Mouse (Mus musculus): ENCODE measurements around the gene Vwa2.

Gene Vwa2

DNA sequence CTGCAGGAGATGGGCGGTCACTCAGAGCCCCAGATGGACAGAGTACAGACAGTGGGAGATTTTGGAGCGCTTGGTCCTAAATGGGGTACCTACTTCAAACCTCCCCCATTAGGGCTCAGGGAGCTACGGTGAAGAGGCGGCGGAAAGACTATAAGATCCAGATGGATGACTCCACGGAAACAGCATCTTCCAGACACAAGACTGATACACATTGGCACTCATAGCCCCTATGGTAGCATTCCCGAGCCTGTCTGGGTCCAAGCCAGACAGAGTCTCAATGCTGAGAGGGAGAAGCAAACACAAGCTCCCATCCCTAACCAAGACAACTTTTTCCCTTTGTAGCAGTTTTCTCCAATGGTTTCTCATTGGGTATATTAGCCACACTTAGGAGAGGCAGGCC, 76.8 kb downstream of the Vwa2 start:
- DNase-seq: no peak

DNA sequence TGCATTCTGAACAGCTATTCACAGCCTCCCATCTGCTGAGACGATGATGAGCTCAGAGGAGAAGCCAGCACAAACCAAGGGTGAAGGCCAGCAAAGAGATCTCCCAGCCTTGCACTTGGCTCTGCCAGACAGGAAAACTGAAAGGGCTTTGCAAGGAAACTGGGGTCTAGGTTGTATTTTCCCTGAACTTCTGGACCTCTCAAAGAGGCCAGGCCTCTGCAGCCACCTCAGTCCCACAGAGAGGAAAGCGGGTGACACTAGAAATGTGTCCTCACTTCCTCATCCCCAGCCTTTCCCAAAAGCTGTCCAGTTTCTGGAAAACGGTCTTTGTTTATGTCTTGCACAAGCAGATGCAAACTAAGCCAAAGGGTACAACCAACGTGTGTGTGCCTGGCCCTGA, 79.8 kb downstream of the Vwa2 start:
- DNase-seq: no peak

DNA sequence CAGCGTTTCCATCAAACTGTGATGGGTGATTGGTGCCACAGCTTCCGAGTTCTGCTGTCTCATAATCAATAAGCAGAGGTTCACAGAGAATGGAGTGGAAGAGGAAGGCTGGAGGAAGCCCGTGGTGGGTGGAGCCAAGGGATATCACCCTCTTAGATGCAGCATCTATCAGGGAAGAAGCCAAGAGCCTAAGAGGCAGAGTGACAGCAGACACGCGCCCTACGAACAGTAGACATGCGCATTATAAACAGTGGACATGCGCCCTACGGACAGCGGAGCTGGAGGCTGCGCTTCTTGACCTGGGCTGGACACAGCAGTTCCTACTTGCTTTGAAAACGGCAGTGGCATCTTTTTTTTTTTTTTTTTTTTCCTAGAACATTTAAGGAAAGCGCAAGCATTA, 80.8 kb downstream of the Vwa2 start:
- no peak for DNase-seq

DNA sequence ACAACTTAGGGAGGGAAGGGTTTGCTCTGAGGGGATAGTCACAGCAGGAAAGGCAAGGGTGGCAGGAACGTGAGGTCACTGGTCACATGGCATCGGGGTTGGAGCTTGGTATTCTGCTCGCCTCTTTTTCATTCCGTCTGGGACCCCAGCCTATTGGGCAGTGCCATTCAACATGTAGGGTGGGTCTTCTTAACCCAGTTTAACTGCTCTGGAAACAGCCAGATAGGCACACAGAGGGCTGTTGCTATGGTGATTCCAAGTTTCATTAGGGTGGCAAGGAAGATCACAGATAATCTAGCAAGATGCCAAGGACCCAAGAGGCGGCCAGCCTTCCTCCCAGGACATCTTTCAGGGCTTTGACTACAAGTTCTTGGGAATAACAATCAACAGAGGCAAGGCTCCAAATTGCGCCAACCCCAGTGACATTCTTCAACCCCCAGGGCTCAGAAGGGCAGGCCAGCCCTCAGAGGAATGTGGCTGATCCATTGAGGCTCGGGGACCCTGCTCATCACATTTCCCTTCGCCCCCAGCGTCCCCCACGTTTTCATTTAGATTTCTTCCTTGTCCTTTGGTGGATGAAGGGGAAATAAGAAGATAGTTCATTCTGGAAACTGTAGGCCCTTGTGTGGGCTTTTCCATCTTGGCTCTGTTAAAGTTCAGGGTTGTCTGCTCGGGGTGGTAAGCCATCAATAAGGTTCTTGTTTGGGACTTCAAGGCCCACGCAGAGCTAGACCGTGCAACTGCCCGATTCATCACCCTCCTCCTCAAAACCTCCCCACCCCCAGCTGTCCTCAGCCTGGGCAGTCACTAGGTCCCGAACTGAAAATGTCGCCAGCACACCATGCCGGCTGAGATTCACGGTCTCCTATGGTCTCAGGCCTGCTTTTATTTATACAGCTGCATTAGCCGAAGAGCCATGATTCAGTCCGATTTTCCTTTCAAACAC, 81.8 kb downstream of the Vwa2 start:
- DNase-seq: no peak

DNA sequence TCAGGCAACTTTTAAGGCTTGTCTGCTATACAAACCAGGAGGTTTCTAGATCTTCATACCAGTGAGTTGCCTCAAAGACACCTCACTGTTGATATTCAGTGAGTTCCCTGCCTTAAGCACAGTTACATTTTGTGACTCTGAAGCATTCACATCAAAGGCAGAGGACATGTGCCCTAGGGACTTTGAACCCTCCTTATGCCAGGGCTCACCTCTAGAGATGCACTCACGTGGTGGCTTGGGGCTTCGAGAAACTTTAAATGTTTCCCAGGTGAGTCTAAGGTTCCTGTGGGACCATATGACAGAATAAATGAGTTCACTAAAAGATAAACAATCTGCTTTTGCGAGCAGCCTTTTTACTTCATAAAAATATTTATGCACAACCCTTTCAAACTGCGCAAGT, 84.0 kb downstream of the Vwa2 start:
- no peak for DNase-seq

DNA sequence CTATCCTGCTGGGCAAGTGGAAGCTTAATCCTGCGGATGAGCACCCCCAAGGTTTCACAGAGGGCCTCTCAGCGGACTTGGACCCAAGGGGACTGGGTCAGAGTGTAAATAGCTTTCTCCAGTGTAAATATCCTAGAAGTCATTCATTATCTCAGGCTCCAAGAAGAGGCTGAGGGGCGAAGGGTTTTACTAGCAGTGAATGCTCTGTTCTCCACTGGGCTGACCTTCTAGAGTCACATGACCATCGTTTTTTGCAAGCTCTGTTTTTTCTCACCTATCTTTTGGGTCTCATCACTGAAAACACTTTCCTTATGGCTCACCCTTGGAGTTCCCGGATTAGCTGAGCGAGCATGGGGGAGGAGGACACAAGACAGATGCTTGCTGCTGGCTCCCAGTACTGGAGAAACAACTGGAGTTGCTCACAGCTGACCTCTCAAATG, 84.6 kb downstream of the Vwa2 start:
- DNase-seq: no peak

DNA sequence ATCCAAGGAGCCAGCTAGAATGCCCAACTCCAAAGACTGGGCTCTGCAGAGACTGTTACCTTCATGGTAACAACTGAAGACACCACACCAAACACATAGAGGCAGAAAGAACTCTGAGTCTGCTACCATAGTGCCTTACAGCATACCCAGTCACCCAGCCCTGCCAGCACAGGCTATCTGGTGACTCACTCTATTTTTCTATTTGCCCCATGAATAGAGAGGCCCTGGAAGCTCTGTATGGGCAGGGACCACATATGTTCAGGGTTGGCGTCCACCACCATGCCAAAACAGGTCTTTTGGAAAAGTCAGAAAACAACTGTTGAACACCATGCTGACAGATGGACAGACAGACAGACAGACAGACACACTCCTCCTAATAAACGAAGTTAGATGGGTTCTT, 85.0 kb downstream of the Vwa2 start:
- no peak for DNase-seq

DNA sequence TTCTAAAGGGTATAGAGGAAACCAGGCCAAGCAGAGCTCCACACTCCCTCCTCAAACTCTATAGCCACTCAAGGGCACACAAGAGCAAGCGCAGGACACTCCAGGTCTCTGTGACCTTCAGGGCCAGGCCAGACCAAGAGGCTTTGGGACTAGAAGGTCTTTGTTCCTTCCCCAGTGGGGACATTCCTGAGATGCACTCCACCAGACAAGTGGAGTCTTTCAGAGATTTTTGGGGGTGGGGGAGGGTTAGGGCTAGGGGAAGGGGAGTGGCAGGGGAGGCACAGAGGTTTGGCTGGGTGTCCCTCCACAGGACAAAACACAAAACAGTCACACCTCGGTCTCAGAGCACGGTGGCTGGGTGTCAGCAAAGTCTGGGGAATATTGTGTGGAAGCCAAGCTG, 85.6 kb downstream of the Vwa2 start:
- DNase-seq: no peak
